Mouse (Mus musculus): ENCODE measurements around the gene Sync.

DNA sequence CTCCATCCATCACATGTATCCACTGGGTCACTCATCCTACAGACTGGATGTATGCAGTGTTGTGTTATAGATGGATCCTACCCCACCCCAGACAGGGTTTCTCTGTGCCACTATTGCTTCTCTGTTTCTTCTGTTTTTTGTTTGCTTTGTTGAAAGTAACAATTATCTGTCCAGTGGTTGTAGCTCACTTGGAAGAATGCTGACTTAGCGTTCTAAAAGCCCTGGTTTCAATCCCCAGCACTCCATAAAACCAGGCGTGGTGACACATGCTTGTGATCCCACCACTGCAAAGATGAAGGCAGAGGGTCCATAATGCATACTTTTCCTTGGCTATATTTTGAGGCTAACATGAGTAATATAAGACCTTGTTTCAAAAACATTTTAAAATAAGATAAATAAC lies 55.3 kb downstream of the Sync start:
- TF ChIP-seq CTCF (IDR thresholded peaks at IDR 0.05; ENCODE audit: control insufficient read depth, insufficient read depth, insufficient read length) (no peak), USF1 (IDR thresholded peaks at IDR 0.05; ENCODE audit: low read depth) (no peak), MAX (IDR thresholded peaks at IDR 0.05) (no peak)
